Mouse (Mus musculus) heart, adult 2 months (tissue): Measurements from ENCODE around the gene E130308A19Rik. TPM values are rescaled to one million over a fixed set of nuclear protein-coding genes. Genes with fewer than 3 reads are reported as not detected.

ENCODE experiments used
- DNase-seq, 2 experiments: peaks; one replicate each; pipeline ENCODE4 v3.0.0; 2021
- H3K27ac ChIP-seq: fragments of 200-600 bp; 2 replicates; pipeline ENCODE4 v1.8.1; 2022
- H3K27me3 ChIP-seq: fragments of 200-500 bp; 2 replicates; pipeline ENCODE4 v1.6.1; 2012; ENCODE audit warnings: mild to moderate bottlenecking, low read length, inconsistent platforms, mixed read lengths; ENCODE audit not compliant: control insufficient read depth, insufficient read depth
- H3K36me3 ChIP-seq: fragments of 200-500 bp; 2 replicates; pipeline ENCODE4 v1.6.1; 2012; ENCODE audit warnings: low read length, inconsistent platforms; ENCODE audit not compliant: control insufficient read depth, insufficient read depth
- H3K4me1 ChIP-seq: fragments of 200-500 bp; 2 replicates; pipeline ENCODE4 v1.6.1; 2011; ENCODE audit warnings: low read length; ENCODE audit not compliant: control insufficient read depth, insufficient read depth
- H3K4me3 ChIP-seq: fragments of 200-600 bp; 2 replicates; pipeline ENCODE4 v1.8.1; 2022
- H3K79me2 ChIP-seq: fragments of 200-500 bp; replicated peaks from 2 replicates; pipeline ENCODE4 v1.6.1; 2012; ENCODE audit warnings: mild to moderate bottlenecking, inconsistent platforms, low read length, moderate library complexity, mixed read lengths; ENCODE audit not compliant: control insufficient read depth, insufficient read depth
- H3K9ac ChIP-seq: fragments of 200-500 bp; 2 replicates; pipeline ENCODE4 v1.6.1; 2012; ENCODE audit warnings: low read depth, mild to moderate bottlenecking, control low read depth, inconsistent platforms, low read length, mixed read lengths
- CTCF ChIP-seq: fragments of 200-600 bp; IDR thresholded peaks from 2 replicates; pipeline ENCODE4 v1.8.1; 2022; ENCODE audit warnings: antibody characterized with exemption, mild to moderate bottlenecking, moderate library complexity
- EP300 ChIP-seq: fragments of 200-500 bp; IDR thresholded peaks from 2 replicates; pipeline ENCODE4 v1.6.1; 2011; ENCODE audit warnings: low read depth, low read length, control low read depth; ENCODE audit not compliant: insufficient read depth
- POLR2A ChIP-seq: fragments of 200-500 bp; IDR thresholded peaks from 2 replicates; pipeline ENCODE4 v1.6.1; 2011; ENCODE audit warnings: mild to moderate bottlenecking, low read depth, low read length, control low read depth; ENCODE audit not compliant: insufficient read depth
- WGBS: fragments of 180-500 bp; shearing (Covaris S2); methylation state at CpG from one replicate; pipeline ENCODE4 v1.1.7; 2018; 5-methylcytosine and 5-hydroxymethylcytosine counted together
- intact Hi-C: fragments of 180-260 bp; cut with DNase I; formaldehyde crosslinking; loops from one replicate; pipeline ENCODE4 v1.15.1; 2025
- polyA plus RNA-seq: library from polyadenylated mRNA; depleted of rRNA; stranded (reverse); fragments of >200 nt; gene quantifications from 2 replicates; pipeline ENCODE4 v1.2.3, GENCODE M21; 2012
- total RNA-seq, 2 experiments: library from RNA; stranded (reverse); gene quantifications; 2 replicates each; pipeline ENCODE4 v1.2.3; 2021

Gene E130308A19Rik
- total and polyA plus RNA-seq, 3 experiments: 3.8 to 7.2 (median 6.5) TPM

DNA sequence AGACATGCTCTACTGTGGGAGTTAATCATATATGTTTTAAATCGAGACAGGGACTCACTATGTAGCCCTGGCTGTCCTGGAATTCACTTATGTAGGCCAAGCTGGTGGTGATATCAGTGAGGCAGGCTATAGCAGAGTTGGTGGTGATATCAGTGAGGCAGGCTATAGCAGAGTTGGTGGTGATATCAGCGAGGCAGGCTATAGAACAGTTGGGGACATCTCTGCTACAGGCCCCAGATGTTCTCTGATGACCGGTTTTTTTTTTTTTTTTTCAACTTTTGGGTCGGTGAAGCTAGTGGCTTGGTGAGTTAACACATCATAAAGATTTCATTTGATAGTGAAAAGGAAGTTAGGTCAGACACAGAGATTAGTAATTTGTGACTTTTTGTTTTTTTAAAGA is 176.8 kb downstream of the E130308A19Rik start:
- Histone ChIP-seq H3K36me3 (no peaks in the 10 kb centered on the region), H3K27ac (no peak overlapping the region), H3K4me1 (peaks cover 7% of the 10 kb centered on the region), H3K4me3 (no peak overlapping the region), H3K79me2 (peaks cover 5% of the 10 kb centered on the region; the same call in 1 of the 2 replicates), H3K9ac (no peak overlapping the region), H3K27me3 (no peaks in the 10 kb centered on the region)
- intact Hi-C loops: no loop called here
- TF ChIP-seq EP300 (no peak), POLR2A (no peak), CTCF (no peak)
- no peak for DNase-seq
- WGBS: 61% methylated on average over 4 of the region's 4 CpGs

DNA sequence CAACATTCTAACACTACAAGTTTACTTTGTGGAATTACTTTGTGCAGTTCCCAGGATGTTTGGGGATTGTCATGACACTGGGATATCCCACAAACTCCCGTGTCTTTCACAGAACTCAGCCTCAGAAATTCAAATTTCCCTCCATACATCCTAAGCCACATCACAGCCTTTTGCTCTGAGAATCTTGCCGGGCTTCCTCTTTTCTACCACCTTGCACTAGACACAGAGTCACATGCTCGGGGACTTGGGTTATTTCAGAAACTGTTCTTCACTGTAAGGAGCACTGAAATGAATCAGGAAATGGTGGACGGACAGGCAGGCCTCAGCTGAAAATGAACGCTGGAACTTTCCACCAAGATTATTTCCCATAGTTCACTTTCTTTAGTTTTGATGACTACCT is 177.3 kb downstream of the E130308A19Rik start:
- H3K27me3 ChIP-seq: no peaks in the 10 kb centered on the region
- H3K79me2 ChIP-seq: peaks cover 6% of the 10 kb centered on the region; the same call in 1 of the 2 replicates
- peaks cover 7% of the 10 kb centered on the region for H3K4me1 ChIP-seq
- H3K9ac ChIP-seq: no peak overlapping the region
- no peak overlapping the region for H3K27ac ChIP-seq
- WGBS: 72% methylated on average over 5 of the region's 5 CpGs
- no peak for TF ChIP-seq CTCF
- TF ChIP-seq EP300: no peak
- no peak for TF ChIP-seq POLR2A
- H3K36me3 ChIP-seq: no peaks in the 10 kb centered on the region
- DNase-seq: peak in 1 of 2 experiments; percentile 32
- intact Hi-C loops: no loop called here
- no peak overlapping the region for H3K4me3 ChIP-seq

DNA sequence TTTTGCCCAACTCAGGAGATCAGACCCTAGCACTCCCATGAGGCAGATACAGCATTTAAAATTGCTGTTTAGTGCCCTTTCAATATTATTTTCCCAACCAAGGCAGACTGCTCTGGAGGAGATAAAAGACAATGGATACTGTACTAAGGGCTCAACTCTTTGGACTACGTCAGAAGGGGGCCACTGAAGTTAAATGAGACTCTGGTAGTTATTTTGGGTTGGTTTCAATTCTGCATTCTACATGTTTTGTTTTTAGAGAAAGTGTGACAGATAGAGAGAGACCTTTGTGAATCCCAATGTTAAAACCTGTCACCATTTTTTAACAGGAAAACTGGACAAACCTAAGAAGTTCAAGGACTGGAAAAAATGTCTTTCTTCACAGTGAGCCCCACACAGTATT is 178.7 kb downstream of the E130308A19Rik start:
- Histone ChIP-seq H3K4me3 (no peak overlapping the region), H3K79me2 (peaks cover 6% of the 10 kb centered on the region; the same call in 1 of the 2 replicates), H3K4me1 (peaks cover 7% of the 10 kb centered on the region), H3K27ac (no peak overlapping the region; the same call in 1 of the 2 replicates), H3K9ac (no peak overlapping the region), H3K36me3 (no peaks in the 10 kb centered on the region), H3K27me3 (no peaks in the 10 kb centered on the region)
- TF ChIP-seq POLR2A (no peak), EP300 (no peak), CTCF (no peak)
- 79% methylated on average over 1 of the region's 1 CpGs for WGBS
- no peak for DNase-seq
- intact Hi-C loops: loop anchor here (1.0 to 5.0 kb wide), 2 partner anchors 21 to 43 kb away; no protein-coding TSS in a partner anchor

DNA sequence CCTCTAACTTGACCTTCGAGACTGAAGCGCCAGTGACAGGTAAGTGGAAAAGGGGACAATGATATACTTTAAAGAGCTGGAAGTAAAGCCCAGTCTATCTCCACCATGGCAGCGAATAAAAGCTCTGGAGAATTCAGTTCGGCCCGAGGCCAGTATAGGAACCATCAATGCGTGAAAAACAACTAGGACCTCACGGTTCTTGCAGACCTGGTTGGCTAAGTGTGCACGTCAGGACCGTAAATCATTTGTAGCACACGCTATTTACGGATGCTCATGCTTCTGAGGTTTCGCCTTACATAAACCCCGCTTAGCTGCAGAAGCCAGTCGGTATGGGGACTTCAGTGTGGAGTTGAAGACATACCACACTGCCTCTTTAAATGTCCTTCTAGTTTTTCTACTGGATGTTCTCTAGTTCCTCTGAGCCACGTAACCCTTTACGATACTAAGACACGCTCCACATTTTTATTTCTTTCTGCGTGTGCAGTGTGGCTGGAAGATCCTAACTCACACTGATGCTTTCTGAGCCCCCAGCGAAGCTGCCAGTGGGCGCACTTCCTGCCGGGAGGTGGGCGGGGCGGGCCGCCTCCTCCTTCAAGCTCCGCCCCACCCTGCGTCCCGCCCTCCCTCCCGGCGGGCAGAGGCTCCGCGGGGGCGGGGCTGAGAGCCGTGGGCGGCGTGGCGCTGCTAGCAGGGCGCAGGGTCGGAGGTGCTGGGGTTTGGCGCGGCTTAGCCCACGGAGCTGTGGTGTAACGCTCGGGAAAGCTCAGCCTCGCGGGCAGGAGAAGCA is 179.4 kb downstream of the E130308A19Rik start, which contains the start of gene Snx30:
Gene Snx30 (plus strand): TSS at position 660 of the 787 bp plus-strand sequence.
- intact Hi-C loops: loop anchor here (1.0 to 5.0 kb wide), 2 partner anchors 22 to 42 kb away; no protein-coding TSS in a partner anchor
- 4% methylated on average over 45 of the region's 45 CpGs for WGBS
- peak; percentile 94 to 95 for DNase-seq

DNA sequence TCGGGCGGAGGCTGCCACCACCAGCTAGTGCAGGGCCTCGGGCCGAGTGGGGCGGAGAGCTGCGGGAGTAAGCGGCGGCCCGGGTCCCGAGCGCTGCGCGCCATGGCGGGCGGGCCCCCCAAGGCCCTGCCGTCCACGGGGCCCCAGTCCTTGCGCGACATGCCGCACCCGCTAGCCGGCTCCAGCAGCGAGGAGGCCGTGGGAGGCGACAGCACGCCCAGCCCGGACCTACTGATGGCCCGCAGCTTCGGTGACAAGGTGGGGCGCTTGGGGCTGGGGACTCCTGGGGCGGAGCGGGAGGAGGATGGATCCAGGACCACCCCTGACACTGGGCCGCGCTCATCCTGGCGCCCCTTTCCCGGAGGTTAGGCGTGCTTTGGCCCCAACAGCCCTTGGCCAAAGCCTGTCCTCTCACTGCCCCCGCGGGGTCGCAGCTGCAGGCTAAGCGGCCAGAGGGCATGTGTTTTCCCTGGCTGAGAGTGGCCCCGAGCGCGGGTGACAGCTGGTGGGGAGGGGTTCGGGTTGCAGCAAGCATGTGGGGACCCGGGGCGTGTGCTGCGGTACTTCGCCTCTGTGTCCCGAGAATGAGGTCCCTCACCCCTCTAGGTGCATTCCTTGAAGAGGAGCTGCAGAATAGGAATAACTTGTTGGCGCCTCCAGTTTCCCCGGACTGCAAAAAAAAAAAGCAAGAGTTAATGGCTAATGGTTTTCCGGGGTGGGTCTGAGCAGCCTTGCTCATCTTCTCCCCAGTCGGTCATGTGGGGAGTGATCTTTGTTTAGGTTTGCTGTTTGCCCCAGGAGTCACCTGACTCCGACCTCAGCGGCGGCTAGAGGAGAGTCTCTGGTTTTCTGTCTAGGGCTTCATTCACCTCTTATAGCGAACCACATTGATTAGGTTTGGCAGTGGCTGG is 180.2 kb downstream of the E130308A19Rik start:
- Histone ChIP-seq H3K4me3 (peak overlapping the region; percentile 71), H3K27me3 (no peaks in the 10 kb centered on the region), H3K79me2 (peaks cover 6% of the 10 kb centered on the region; the same call in 1 of the 2 replicates), H3K36me3 (no peaks in the 10 kb centered on the region), H3K27ac (peak overlapping the region; percentile 85), H3K4me1 (peaks cover 7% of the 10 kb centered on the region), H3K9ac (peak overlapping the region; percentile 93)
- intact Hi-C loops: loop anchor here (1.0 to 5.0 kb wide), 2 partner anchors 23 to 41 kb away; no protein-coding TSS in a partner anchor
- peak; percentile 41 to 63 for DNase-seq
- under 1% methylated on average over 58 of the region's 58 CpGs for WGBS
- TF ChIP-seq POLR2A: no peak
- TF ChIP-seq EP300: no peak
- no peak for TF ChIP-seq CTCF

More for the DNA sequence above, 179.4 kb downstream of the E130308A19Rik start, which contains the start of gene Snx30:
- H3K4me1 ChIP-seq: peaks cover 7% of the 10 kb centered on the region
- H3K27ac ChIP-seq: peak within 1 kb of the TSS; percentile 85
- no peaks in the 10 kb centered on the region for H3K27me3 ChIP-seq
- 0 out of 2 replicates have a peak, but pooled peaks have one; percentile 38 for TF ChIP-seq EP300
- peak; percentile 21 for TF ChIP-seq CTCF
- peak; percentile 91 for TF ChIP-seq POLR2A
- peaks cover 6% of the 10 kb centered on the region; the same call in 1 of the 2 replicates for H3K79me2 ChIP-seq
- H3K36me3 ChIP-seq: no peaks in the 10 kb centered on the region
- H3K4me3 ChIP-seq: peak within 1 kb of the TSS; percentile 71
- H3K9ac ChIP-seq: peak within 1 kb of the TSS; percentile 93
